Mouse (Mus musculus) left cerebral cortex, adult 2 months (tissue): ENCODE measurements around the gene Itpkb. TPM values are rescaled to one million over a fixed set of nuclear protein-coding genes. Genes with fewer than 3 reads are reported as not detected.

Source experiments
- DNase-seq, 2 experiments: peaks; one replicate each; pipeline ENCODE4 v3.0.0; 2021 to 2022; ENCODE audit warnings: low spot score in 2 of 2, mixed read lengths in 1 of 2; ENCODE audit errors: extremely low spot score in 1 of 2
- H3K27ac ChIP-seq: fragments of 200-600 bp; 2 replicates; pipeline ENCODE4 v1.8.1; 2022
- H3K4me3 ChIP-seq: fragments of 200-600 bp; 2 replicates; pipeline ENCODE4 v1.8.1; 2022
- CTCF ChIP-seq: fragments of 200-600 bp; IDR thresholded peaks from 2 replicates; pipeline ENCODE4 v1.8.1; 2022; ENCODE audit warnings: antibody characterized with exemption, mild to moderate bottlenecking, moderate library complexity
- intact Hi-C: fragments of 180-260 bp; cut with DNase I; formaldehyde crosslinking; loops from one replicate; pipeline ENCODE4 v1.15.1; 2025
- total RNA-seq, 2 experiments: library from RNA; stranded (reverse); gene quantifications; 2 replicates each; pipeline ENCODE4 v1.2.3; 2021

Itpkb gene
- total RNA-seq, 2 experiments from 2014 or later, result 17.9 to 18.2 TPM

DNA sequence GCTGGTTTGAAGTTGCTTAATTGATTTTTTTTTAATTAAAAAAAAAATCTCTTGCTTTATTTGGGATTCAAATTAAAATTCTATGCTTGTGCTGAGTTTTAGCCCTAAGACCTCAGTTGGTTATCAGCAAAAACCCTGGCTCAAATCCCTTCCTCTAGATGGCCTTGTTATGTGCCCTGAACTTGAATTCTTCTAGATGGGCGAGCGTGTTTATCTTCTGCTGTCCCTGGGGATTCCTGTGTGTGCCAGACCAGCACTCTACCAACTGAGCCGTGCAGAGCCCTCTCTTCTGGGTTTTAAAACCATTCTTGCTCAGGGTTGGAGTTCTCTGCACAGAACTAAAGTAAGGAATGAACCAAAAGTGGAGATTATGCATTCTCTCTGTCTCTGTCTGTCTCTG lies 22.0 kb downstream of the Itpkb start:
- TF ChIP-seq CTCF, result no peak
- intact Hi-C loops, result no loop called here
- no peak overlapping the region for H3K27ac ChIP-seq
- H3K4me3 ChIP-seq, result no peak overlapping the region
- DNase-seq, result no peak

- no peak for DNase-seq
- intact Hi-C loops, result no loop called here
- Histone ChIP-seq H3K27ac (no peak overlapping the region), H3K4me3 (no peak overlapping the region)
- TF ChIP-seq CTCF, result no peak
These were observed 23.8 kb downstream of the Itpkb start for GRCm38 (mm10) chr1:180354129-180354528.

DNA sequence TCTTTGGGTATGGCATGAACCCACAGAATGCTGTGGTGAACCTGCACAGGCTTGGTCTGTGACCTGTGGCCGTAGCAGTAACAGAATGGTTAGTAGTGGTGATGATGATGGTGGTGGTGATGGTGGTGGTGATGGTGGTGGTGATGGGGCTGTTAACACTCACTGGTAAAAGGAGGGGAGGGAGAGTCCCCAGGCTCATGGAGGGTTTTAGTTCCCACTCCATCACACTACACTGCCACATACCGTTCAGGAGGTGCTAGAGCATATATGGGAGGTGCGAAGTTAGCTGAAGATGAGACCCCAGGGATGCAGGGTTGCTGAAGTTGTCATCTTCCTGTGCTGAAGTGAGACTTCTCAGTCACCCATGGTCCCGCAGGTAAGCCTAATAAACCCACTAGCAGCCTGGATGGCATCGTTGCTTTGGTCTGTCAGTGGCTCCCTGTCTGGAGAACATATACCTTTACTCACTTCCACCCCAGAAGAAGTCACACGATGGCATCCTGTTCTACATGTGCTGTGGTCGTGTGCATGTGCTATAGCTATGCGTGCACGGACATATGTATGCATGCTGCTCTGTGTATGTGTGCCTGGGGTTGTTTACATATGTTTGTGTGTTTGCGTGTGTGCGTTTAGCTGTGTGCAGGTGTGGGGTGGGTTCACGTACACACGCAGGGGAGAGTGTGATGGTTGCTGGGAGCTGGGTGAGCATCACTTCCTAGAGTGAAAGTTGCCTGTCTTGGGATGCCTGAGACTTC lies 24.9 kb downstream of the Itpkb start:
- intact Hi-C loops, result no loop called here
- no peak for TF ChIP-seq CTCF
- Histone ChIP-seq H3K4me3 (no peak overlapping the region), H3K27ac (no peak overlapping the region)
- no peak for DNase-seq

GRCm38 (mm10) chr1:180356176-180356575 lies 25.9 kb downstream of the Itpkb start:
- intact Hi-C loops, result no loop called here
- DNase-seq, result no peak
- TF ChIP-seq CTCF, result no peak
- H3K27ac ChIP-seq, result no peak overlapping the region
- no peak overlapping the region for H3K4me3 ChIP-seq

- Histone ChIP-seq H3K4me3 (no peak overlapping the region), H3K27ac (no peak overlapping the region)
- no peak for TF ChIP-seq CTCF
- DNase-seq, result no peak
- intact Hi-C loops, result no loop called here
These were observed 26.6 kb downstream of the Itpkb start for GRCm38 (mm10) chr1:180356857-180357256.

DNA sequence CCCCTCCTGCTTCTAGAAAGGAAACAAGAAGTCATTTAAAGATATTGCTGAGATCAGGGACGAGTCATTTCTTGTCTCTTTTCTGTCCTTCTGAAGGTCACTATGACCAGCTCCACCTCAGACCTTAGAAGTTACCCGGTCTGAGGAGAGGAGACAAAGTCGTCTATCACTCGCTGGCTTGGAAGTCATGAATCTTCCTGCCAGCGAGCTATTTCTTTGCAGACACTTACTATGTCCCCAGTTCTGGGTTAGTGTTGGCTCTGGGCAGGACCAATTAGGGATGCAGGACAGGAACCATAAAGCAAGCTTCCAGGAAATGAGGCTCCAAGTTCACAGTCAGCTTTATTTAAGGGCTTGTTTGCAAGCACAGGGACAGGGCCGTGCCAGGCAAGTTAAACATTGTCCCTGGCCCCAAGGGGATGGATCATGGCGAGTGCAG lies 27.6 kb downstream of the Itpkb start:
- TF ChIP-seq CTCF, result no peak
- no peak overlapping the region for H3K27ac ChIP-seq
- H3K4me3 ChIP-seq, result no peak overlapping the region
- intact Hi-C loops, result no loop called here
- no peak for DNase-seq

DNA sequence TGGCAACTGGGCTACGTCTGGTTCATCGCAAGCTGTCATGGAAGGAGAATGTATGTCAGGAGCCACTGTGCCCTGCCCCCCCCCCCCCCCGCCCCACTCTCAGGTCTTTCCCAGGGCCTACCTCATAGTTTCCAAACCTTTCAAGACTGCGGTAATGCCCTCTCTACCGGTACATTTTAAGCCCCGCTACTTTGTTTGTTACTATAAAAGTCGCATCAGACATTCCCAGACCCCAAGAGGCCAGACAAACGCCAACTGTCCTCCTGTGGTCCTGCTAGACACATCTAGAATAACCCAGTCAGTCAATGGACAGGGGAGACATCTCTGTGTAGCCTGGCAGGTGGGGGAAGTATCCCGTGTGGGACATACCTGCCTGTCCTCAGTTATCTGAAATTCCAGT lies 28.2 kb downstream of the Itpkb start:
- Histone ChIP-seq H3K27ac (no peak overlapping the region), H3K4me3 (no peak overlapping the region)
- TF ChIP-seq CTCF, result no peak
- intact Hi-C loops, result no loop called here
- no peak for DNase-seq

DNA sequence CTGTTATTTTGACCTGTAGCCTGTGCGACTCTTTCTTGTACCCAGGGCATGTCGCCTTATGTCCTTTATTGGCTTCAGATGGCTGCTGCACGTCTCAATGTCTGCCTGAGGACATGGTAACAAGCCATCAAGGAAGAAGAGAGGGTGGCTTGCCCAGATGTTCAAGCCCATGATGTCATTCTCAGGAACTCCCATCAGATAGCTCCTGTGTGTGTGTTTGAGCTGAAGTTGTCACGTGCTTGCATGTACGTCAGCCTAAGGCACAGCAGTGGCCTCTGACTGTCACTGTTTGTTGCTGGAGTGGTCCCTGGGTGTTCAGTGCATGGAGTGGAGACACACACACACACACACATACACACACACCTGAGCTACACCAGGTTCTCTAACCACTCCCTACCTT lies 29.0 kb downstream of the Itpkb start:
- no peak overlapping the region for H3K4me3 ChIP-seq
- no peak for TF ChIP-seq CTCF
- intact Hi-C loops, result no loop called here
- DNase-seq, result no peak
- no peak overlapping the region for H3K27ac ChIP-seq

DNA sequence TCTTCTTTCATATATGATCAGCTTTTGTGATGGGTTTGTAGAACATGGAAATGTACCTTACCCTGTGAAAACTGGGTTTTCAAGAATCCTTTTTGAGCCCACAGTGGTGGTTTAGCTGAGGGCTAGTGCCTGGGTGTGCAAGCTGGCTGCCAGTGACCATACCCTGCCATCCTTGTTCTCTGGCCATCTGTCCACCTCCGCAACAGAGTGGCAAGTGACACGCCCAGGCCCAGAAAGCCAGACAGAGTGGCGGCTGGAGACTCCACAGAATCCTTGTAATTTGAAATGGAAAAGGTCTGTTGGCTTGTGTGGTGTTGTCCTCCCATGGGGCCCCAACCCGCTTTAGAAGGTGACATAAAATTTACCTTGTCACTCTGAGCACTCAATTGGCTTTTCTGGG lies 31.9 kb downstream of the Itpkb start:
- no peak for TF ChIP-seq CTCF
- Histone ChIP-seq H3K27ac (no peak overlapping the region), H3K4me3 (no peak overlapping the region)
- no peak for DNase-seq
- intact Hi-C loops, result no loop called here

DNA sequence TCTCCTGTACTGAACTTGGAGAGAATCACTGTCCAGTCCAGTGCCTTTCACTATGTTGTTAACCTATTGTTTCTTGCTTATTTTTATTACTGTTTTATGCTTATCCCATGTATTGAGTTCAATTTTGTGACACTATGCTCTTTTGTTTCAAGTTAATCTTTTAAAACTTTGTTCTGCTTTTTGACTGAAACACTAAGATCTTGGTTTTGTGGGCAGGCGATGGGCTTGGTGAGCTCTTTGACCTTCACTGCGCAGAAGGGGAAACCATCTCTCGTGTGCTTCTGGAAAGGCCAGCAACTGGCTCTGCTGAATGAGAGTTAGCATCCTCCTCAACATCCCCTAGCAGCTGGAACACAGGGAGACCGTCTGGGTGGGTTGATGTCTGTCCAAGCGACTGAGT lies 32.6 kb downstream of the Itpkb start:
- no peak overlapping the region for H3K4me3 ChIP-seq
- DNase-seq, result no peak
- intact Hi-C loops, result no loop called here
- TF ChIP-seq CTCF, result no peak
- H3K27ac ChIP-seq, result no peak overlapping the region

DNA sequence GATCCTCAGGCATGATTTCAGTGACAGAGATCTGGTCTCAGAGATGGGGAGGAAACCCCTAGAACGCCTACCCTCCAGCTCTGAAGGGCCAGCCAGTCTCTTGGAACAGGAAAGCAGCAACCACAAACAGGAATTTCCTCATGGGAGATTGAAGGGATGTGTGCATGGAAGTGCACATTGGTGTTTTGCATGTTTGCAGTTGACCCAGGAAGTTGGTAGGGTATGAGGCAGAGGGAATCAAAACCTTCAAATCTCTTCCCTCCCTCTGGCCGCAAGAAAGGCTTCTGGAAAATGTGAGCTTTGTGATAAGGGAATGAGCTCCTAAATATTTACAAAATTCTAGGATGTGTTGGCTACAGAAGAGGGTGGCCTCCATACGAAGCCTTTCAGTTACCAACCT lies 33.0 kb downstream of the Itpkb start:
- Histone ChIP-seq H3K27ac (no peak overlapping the region), H3K4me3 (no peak overlapping the region)
- TF ChIP-seq CTCF, result no peak
- intact Hi-C loops, result no loop called here
- DNase-seq, result no peak

DNA sequence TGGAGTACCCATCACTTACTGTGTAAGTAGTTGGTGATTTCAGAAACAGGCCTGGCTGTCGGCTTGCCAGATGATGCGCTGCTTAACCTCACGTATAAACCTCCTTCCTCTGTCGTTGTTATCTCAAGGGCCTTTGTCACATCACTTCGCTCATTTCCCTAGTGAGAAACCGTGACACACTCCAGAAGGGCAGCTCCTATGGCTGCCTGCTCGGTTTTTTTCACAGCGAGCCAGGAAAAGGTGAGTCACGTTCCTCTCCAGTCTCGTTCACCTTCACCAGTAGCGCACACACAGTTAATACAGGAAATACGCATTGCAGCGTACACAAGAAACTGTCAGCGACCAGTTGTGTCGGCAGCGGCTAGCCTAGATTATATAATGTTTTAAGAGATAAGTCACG lies 33.7 kb downstream of the Itpkb start:
- intact Hi-C loops, result loop anchor here (2.0 kb wide), 2 partner anchors 23 to 31 kb away; no protein-coding TSS in a partner anchor
- no peak overlapping the region for H3K4me3 ChIP-seq
- TF ChIP-seq CTCF, result no peak
- DNase-seq, result no peak
- no peak overlapping the region; the same call in 1 of the 2 replicates for H3K27ac ChIP-seq

GRCm38 (mm10) chr1:180364720-180365119 lies 34.4 kb downstream of the Itpkb start:
- Histone ChIP-seq H3K4me3 (peak overlapping the region; percentile 50), H3K27ac (peak overlapping the region; percentile 96)
- TF ChIP-seq CTCF, result no peak
- intact Hi-C loops, result loop anchor here (2.0 kb wide), 2 partner anchors 22 to 32 kb away; no protein-coding TSS in a partner anchor
- no peak for DNase-seq
